Mouse (Mus musculus): ENCODE measurements around the gene Ryr3. TPM values are rescaled to one million over a fixed set of nuclear protein-coding genes. Genes with fewer than 3 reads are reported as not detected.
A peak's percentile ranks its signal among the peaks of the same experiment; 100 is the strongest.

The Ryr3 gene
- total RNA-seq (2021), result 10 to 100 TPM; 59.5 to 80.0 TPM
- long read RNA-seq, experiment 1, partial matches to known transcripts, result 3 of 5 reads
- long read RNA-seq, experiment 1, other reads (novel, unspliced or antisense), result 2 of 5 reads
- long read RNA-seq, experiment 2, partial matches to known transcripts, result 1 of 3 reads
- long read RNA-seq, experiment 2, other reads (novel, unspliced or antisense), result 2 of 3 reads

DNA sequence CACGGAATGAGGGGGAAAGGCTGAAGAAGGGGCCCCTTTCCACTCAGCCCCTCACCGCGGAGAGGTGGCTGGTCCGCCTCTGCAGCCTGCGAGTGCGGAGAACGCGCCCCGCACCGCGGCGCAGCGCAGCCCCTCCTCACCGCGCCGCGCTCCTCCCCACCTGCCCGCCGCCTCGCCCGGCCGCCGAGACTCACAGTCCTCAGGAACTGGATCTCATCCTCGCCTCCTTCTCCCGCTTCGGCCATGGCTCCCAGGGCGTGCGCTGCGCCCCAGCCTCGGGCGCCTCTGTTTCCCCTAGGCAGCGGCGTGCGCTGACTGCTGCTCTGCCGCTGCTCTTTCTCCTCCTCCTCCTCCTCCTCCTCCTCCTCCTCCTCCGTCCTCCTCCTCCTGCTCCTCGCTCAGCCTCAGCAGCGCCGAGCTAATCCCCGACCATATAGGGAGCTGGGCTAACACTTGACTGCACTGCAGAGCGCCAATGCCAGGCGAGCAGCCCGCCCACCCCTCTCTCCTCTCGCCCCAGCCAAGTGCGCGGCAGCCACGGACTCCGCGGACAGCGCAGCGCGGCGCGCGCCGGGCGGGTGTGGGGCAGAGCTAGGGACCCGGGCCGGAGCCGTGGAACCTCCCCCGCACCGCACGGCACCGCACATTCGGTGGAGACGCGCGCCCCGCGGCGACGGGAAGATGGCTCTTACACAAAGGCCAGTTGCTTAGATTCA, at the start of gene Ryr3:
Ryr3 (minus strand) TSS at position 351 of the 716 bp plus-strand sequence.
- peak; percentile 70 to 72 for DNase-seq (ENCODE audit: low spot score in 2 of 2)

DNA sequence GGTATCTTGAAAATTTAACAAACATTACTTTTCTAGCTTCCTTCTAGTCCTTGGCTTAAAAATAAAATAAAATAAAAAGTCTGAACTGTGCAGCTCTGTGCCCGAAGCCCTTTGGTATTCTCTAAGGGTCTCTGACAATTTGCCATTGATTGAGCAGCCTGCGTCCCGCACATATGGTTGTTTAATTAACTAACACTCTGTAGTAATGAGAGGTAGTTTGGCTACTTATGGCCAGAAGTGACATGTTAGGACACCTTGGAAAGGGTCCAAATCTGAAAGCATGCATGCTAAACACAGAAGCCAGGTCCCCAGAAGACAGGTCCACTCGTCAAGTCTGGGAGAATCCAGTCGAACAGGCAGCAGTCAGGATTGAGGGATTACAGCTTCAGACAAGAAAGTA, 22.0 kb upstream of the Ryr3 start:
- no peak for DNase-seq (ENCODE audit: low spot score in 2 of 2)

DNA sequence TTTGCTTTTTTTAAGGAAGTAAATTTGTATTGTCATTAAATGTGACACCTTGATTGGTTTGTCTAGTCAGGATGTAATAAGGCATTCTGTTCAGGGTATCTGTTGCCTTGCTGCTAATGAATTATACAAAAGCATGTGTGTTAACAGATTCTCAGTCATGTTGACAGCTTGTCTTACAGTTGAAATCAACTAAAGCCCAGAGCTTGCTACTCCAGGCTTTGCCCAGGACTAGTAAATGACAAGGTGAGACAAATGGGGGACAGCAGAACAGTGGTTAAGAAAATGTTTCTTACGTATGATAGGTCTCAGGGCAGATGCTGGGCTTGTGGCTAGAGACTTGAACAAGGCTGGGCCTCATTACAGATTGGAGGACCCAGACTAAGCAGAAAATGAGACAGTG, 20.1 kb upstream of the Ryr3 start:
- DNase-seq (ENCODE audit: low spot score in 2 of 2), result peak in 1 of 2 experiments; percentile 60

GRCm38 (mm10) chr2:113234559-113234958, 17.7 kb upstream of the Ryr3 start:
- DNase-seq (ENCODE audit: low spot score in 2 of 2), result peak in 1 of 2 experiments; percentile 84

DNA sequence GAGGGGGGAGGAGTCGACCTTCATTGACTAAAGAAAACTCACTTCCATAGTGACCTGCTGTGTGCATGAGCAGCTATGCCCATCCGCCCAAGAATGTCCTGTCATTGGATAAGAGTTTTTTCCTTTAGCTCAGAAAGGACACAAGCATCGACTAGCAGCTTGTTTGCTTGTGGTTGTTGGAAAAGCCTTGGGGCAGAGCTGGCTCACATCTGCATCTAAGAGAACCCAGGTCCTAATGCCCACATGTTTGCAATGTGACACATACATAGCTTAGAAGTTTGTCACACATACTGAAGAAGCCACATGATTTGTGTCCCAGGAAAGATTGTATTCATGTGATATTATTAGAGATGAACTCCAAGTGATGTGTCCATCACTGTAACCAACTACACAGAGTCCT, 16.5 kb upstream of the Ryr3 start:
- DNase-seq (ENCODE audit: low spot score in 2 of 2), result no peak

- peak in 1 of 2 experiments; percentile 16 for DNase-seq (ENCODE audit: low spot score in 2 of 2)
Measured at GRCm38 (mm10) chr2:113216105-113216745, 671 bp downstream of the Ryr3 start.

DNA sequence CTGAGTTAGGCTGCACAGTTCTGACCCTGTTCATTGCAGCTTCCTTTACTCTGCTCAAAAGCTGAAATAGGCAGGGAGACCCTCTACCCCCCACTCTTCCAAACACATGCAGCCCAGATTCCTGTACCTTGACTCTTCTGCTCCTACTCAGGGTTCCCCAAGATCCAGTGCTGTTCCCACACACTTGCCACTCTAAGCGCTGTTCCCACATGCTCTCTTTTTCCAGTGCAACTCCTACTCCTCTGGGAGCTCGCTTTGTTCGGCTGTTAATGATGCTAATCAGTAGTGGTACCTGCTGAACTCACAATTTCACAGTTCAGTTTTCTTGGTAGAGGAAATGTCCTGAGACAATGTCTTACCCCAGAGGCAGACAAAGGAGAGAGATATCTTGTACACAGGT, 6.9 kb downstream of the Ryr3 start:
- DNase-seq (ENCODE audit: low spot score in 2 of 2), result no peak

DNA sequence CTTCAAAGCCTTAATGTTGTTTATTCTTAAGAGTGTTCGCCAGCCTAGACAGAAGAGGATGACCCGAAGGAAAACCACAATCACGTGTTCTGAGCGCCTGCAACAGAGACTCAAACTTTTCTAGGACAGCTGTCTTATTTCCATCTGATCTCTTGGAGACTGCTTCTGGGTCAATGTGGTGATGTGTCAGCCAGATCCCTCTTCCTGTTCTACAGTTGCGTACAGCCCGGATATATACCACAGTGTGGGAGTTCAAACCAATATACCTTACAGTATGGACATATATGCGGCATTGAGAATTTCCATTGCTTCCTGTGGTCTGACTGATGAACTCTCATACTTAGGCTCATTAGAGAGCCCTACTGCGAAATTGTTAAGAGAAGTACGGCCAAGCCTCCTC, 7.6 kb downstream of the Ryr3 start:
- no peak for DNase-seq (ENCODE audit: low spot score in 2 of 2)

GRCm38 (mm10) chr2:113202857-113203256, 14.0 kb downstream of the Ryr3 start:
- DNase-seq (ENCODE audit: low spot score in 2 of 2), result peak; percentile 46 to 73

DNA sequence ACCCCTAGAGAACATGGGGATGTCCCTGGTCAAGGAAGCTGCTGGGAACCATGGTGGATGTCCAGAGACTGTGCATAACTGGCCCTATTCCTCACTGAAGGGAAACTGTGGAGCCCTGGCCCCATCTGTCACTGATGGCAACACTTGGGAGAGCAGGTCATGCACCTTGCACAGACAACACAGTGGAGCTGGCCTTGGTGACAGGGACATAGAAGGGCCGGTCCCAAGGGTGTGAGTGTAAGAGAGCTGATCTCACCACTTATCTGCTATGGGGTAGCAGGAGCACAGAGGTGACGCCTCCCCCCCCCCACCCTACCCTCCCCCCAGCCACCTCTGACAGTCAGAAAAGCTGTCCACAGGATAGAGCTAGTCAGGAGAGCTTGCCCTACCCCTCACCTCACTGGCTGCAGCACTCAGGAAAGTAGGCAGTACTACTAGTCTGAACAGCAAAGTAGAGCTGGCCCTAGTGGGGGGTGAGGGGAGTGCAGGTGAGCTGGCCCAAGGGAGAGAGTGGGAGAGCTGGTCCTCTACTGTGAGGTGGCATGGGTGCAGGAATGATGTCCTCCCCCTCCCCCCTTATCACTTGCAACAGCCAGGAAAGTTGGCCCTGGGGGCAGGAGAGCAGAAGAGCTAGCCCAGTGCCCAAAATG, 17.7 kb downstream of the Ryr3 start:
- DNase-seq (ENCODE audit: low spot score in 2 of 2), result no peak

GRCm38 (mm10) chr2:113187158-113187557, 29.7 kb downstream of the Ryr3 start:
- DNase-seq (ENCODE audit: low spot score in 2 of 2), result peak; percentile 12 to 34

GRCm38 (mm10) chr2:113181701-113182100, 35.2 kb downstream of the Ryr3 start:
- no peak for DNase-seq (ENCODE audit: low spot score in 2 of 2)

GRCm38 (mm10) chr2:113178047-113178446, 38.8 kb downstream of the Ryr3 start:
- no peak for DNase-seq (ENCODE audit: low spot score in 2 of 2)

GRCm38 (mm10) chr2:113176337-113176736, 40.6 kb downstream of the Ryr3 start:
- no peak for DNase-seq (ENCODE audit: low spot score in 2 of 2)

DNA sequence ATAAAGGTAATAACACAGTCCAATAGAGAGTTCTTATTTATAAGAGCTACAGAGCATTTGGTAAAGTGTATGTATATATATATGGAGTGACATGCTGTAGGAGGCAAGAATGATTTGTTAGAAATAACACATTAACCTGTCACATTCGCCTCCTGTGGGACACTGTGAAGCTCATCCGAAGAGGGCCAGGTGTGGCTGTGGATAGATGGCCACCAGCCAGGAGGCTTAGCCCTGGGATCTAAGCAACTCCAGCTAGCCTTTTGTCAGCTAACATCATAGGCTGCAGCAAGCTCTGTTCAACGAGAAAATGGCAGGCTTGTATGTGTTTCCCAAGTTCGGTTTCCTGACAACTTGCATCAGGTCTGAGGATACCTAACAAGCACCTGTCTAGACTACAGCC, 48.8 kb downstream of the Ryr3 start:
- no peak for DNase-seq (ENCODE audit: low spot score in 2 of 2)

- peak in 1 of 2 experiments; percentile 35 for DNase-seq (ENCODE audit: low spot score in 2 of 2)
Measured at GRCm38 (mm10) chr2:113161494-113161893, 55.4 kb downstream of the Ryr3 start.

DNA sequence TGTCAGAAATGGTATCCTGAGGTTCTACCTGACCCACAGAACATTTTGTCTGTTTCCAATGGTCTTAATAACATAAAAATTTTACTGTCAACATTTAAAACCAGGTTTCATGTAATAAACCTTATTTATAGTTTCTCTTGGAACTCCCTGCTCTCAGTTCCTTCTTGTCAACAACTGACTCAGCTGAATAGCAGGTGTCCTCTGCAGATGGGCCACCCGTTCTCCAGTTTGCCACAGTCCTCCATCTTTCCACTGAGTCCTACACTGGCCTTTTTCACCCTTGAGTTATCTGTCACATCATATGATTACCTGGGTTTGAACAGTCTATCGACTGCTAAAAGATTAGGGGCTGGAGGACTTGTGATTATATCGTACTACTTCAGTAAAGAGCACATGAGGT, 79.1 kb downstream of the Ryr3 start:
- no peak for DNase-seq (ENCODE audit: low spot score in 2 of 2)

GRCm38 (mm10) chr2:113123476-113123875, 93.4 kb downstream of the Ryr3 start:
- no peak for DNase-seq (ENCODE audit: low spot score in 2 of 2)

- no peak for DNase-seq (ENCODE audit: low spot score in 2 of 2)
Measured at GRCm38 (mm10) chr2:113119080-113119479, 97.8 kb downstream of the Ryr3 start.

DNA sequence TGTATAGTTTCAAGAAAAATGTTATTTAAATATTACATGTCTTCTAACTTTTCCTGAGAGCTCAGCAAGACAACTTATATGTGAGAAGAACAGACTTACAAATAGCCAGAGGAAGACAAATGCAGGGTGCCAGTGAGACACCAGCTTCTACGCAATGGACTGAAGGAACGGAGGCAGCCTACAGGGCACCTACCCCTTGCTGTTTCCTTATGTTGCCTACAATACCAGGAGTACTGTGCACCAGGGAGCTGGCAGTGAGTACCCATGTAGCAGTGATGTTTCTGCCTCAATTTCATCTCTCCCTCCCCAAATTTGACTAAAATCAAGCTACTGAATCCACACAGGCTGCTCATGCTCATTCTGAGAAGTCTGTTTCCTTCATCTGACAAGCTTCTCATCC, 100.1 kb downstream of the Ryr3 start:
- no peak for DNase-seq (ENCODE audit: low spot score in 2 of 2)

DNA sequence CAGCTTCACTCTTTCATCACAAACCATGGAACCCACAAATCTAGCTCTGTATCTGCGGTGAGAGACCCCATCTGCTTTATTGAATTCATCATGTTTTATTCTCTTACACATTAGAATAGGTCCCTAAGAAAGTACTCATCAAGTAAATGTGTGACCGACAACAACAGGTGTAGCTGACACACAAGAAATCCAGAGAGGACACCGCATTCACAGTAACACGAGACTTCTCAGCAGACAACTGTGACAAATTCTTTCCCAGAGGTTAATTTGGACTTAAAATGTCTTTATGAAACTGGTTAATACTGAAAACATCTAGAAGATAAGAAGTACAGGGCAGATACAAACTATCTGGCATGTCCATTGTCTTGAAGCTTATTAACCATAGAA, 101.0 kb downstream of the Ryr3 start:
- no peak for DNase-seq (ENCODE audit: low spot score in 2 of 2)
